Mouse (Mus musculus): ENCODE measurements around the gene Nln. TPM values are rescaled to one million over a fixed set of nuclear protein-coding genes. Genes with fewer than 3 reads are reported as not detected.

Gene Nln
- total RNA-seq, 2 experiments from 2014 or later = 3.5 to 11.7 TPM

GRCm38 (mm10) chr13:104058761-104059160, 50.7 kb downstream of the Nln start:
- ATAC-seq (replicated peaks; ENCODE audit: low FRiP score, poor library complexity, severe bottlenecking) = no peak

GRCm38 (mm10) chr13:104052271-104052753, 57.1 kb downstream of the Nln start:
- no peak for ATAC-seq (replicated peaks; ENCODE audit: low FRiP score, poor library complexity, severe bottlenecking)

GRCm38 (mm10) chr13:104048835-104049234, 60.6 kb downstream of the Nln start:
- ATAC-seq (replicated peaks; ENCODE audit: low FRiP score, poor library complexity, severe bottlenecking) = no peak

- no peak for ATAC-seq (replicated peaks; ENCODE audit: low FRiP score, poor library complexity, severe bottlenecking)
These were observed 64.3 kb downstream of the Nln start for GRCm38 (mm10) chr13:104045108-104045507.

- no peak for ATAC-seq (replicated peaks; ENCODE audit: low FRiP score, poor library complexity, severe bottlenecking)
These were observed 65.1 kb downstream of the Nln start for GRCm38 (mm10) chr13:104044332-104044731.

- ATAC-seq (replicated peaks; ENCODE audit: low FRiP score, poor library complexity, severe bottlenecking) = no peak
These were observed 66.7 kb downstream of the Nln start for GRCm38 (mm10) chr13:104042738-104043137.

DNA sequence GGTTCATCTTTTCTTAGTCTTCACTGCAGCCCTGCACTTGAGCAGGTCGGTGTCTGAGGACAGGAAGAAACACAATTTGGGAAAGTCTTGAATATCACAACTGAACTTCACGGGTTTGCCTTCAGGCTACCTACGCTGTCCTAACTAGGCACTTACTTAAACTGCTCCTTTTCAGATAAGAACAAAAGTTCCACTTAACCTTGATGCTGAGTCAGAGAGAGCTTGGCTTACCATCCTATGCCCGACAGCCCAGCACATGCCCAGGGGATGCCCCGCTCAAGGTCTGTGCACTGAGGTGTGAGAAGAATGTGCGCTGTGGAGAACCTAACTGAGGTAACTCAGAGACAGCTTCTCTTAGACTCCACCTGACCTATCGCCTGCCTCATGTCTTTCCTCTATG, 67.9 kb downstream of the Nln start:
- no peak for ATAC-seq (replicated peaks; ENCODE audit: low FRiP score, poor library complexity, severe bottlenecking)

- ATAC-seq (replicated peaks; ENCODE audit: low FRiP score, poor library complexity, severe bottlenecking) = no peak; the same call in 1 of the 2 replicates
These were observed 68.5 kb downstream of the Nln start for GRCm38 (mm10) chr13:104040950-104041349.

GRCm38 (mm10) chr13:104039861-104040260, 69.6 kb downstream of the Nln start:
- no peak for ATAC-seq (replicated peaks; ENCODE audit: low FRiP score, poor library complexity, severe bottlenecking)

DNA sequence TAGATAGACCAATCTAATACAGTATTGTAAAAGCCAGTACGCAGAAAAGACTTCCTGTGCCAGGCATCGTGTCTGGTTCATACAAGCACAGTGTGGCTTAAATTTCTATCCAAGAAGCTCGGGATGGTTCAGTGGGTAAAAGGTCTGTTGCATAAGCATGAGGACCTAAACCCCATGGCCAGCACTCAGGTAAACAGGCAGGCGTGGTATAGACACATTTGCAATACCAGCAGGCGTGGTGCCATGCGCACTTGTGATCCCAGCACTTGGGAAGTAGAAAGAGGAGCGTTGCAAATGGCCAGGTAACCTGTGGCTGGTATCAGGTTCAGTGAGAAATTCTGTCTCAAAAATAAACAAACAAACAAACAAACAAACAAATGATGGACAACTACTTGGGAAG, 70.5 kb downstream of the Nln start:
- ATAC-seq (replicated peaks; ENCODE audit: low FRiP score, poor library complexity, severe bottlenecking) = no peak

- no peak for ATAC-seq (replicated peaks; ENCODE audit: low FRiP score, poor library complexity, severe bottlenecking)
These were observed 71.1 kb downstream of the Nln start for GRCm38 (mm10) chr13:104038358-104038757.

DNA sequence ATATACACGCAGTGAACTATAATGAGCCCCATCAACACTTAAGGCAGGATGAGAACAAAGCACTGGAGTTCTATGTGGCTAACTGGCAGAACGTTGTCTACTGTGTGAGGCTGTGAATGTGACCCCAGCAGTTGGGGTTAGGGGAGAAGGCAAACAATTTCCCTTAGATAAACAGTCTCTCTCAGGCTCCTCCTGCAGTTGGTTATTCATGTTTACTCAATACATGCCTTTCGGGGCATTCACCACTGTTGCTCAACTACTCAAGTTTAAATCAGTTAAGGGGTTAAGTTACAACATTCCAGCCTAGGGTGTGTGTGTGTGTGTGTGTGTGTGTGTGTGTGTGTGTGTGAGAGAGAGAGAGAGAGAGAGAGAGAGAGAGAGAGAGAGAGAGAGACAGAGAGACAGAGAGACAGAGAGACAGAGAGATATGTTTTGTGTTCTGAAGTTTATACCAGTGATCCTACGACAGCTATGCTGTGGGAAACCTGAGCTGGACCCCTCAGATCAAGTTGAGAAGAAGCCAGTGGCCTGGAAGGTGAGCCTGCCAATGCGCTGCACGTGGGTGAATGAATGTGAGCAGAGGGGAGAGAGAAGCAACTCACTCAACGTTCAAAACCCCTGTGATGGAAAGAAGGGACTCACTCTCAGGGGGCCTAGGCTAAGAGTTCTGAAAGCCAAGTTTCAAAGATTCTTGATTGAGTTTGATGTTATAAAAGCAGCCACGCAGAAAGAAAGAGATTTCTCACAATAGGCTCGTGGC, 71.7 kb downstream of the Nln start:
- ATAC-seq (replicated peaks; ENCODE audit: low FRiP score, poor library complexity, severe bottlenecking) = no peak

DNA sequence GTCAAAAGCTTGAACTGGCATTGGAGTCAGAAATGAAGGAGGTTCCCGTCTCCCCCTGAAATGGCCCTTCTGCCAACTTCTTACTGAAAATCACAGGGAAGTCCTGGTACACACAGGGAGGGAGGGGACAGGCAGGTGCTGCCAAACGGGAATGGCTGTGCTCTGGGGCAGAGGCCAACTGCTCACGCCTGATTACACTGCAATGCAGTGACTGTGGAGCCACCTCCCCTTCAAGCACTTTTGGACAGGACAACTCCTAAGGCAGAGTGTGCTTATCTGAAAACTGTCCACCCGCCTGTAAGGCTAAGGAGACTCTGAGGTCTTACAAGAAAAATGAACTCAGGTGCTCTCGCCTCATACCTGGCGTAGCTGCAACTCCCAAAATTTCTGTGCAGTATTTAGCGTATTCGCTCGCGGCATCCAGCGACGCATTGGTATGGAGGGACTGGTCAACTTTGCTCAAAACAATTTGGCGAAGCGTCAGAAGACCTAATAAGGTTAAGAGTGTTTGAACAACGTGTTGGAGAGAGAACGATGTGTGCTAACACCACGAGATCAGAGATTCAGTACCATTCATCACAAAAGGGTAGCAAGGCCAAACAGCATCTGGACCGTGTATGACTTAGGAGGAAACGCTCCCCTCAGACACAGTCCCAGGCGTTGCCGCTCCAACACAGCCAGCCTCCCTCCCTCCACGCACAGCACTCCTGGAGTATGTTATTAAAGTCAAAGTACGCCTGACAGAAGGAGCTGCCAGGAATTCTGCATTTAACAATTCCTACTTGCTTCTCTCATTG, 72.7 kb downstream of the Nln start:
- ATAC-seq (replicated peaks; ENCODE audit: low FRiP score, poor library complexity, severe bottlenecking) = no peak

GRCm38 (mm10) chr13:104035651-104036050, 73.8 kb downstream of the Nln start:
- ATAC-seq (replicated peaks; ENCODE audit: low FRiP score, poor library complexity, severe bottlenecking) = no peak

- no peak for ATAC-seq (replicated peaks; ENCODE audit: low FRiP score, poor library complexity, severe bottlenecking)
These were observed 74.6 kb downstream of the Nln start for GRCm38 (mm10) chr13:104034854-104035253.

DNA sequence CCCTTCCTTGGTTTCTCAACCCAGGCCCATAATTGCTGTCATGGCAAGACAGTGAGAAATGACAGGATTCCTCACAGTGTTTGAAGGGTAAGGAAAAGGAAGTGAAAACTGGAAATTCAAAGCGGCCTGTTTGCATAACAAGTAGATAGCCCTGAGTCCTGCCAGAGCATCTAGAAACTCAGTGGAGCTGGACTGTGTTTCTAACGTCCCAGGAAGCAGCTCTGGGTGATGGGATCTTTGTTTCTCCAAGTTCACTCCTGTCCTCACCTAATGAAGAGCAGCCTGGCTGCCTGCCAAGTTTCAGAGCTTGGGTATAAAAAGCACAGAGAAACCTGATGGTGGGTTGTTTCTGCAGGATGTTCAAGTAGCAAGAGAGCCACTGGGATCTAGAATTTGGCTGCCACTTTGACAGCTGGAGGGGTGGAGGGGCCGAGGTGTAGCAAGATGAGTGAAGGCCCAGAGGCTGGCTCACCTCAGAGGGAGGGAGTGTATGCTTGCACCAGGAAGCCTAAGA, 76.7 kb downstream of the Nln start:
- ATAC-seq (replicated peaks; ENCODE audit: low FRiP score, poor library complexity, severe bottlenecking) = no peak

GRCm38 (mm10) chr13:104031821-104032331, 77.5 kb downstream of the Nln start:
- ATAC-seq (replicated peaks; ENCODE audit: low FRiP score, poor library complexity, severe bottlenecking) = no peak

GRCm38 (mm10) chr13:104030956-104031355, 78.5 kb downstream of the Nln start:
- no peak for ATAC-seq (replicated peaks; ENCODE audit: low FRiP score, poor library complexity, severe bottlenecking)

DNA sequence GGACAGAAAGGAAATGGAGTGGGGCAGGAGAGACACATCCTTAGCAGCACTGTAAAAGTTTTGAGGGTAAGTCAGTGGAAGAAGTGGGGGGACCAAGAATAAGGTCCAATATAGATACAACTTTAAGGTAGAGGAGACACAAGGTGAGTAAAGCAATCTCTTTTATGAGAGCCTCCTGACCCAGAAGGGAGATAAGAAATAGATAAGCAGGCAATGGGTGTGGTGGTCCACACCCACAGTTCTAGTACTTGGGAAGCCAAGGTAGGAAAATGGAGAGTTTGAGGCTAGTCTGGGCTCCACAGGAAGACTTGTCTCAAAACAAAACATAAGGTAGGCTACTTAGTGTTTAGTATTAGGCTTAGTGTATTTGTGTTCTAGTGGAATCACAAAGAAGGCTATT, 79.9 kb downstream of the Nln start:
- no peak for ATAC-seq (replicated peaks; ENCODE audit: low FRiP score, poor library complexity, severe bottlenecking)

DNA sequence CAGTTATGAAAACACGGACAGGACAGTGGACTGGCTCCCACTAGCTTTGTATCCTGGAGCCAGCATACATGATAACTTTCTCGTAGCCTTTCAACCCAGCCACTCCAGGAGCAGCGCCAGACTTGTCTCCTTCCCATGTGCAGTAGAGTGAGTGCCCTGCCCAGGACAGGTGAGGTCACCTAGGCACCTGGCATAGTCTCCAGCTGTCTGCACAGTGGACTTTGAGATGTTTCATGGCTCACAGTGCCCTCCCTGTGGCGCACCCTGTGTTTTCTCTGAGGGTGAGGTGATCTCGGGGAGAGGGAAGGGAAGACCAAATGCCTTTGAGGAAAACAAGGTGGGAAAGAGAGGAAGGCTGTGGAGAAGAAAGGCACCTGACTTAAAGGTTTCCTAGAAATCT, 80.3 kb downstream of the Nln start:
- no peak for ATAC-seq (replicated peaks; ENCODE audit: low FRiP score, poor library complexity, severe bottlenecking)

GRCm38 (mm10) chr13:104026525-104026924, 82.9 kb downstream of the Nln start:
- no peak for ATAC-seq (replicated peaks; ENCODE audit: low FRiP score, poor library complexity, severe bottlenecking)

Data from erythroid progenitor cell, adult 5-6 weeks (primary cell).